In genomic region chr14:61043511-61044310, GRCm38 (mm10) we compare ENCODE assay signal across 8 mouse cellular contexts. TPM values are rescaled to one million over a fixed set of nuclear protein-coding genes. Genes with fewer than 3 reads are reported as not detected.
DNase-seq lines count a peak whose midpoint lies in the region; ATAC-seq lines count a peak whose summit lies in the region.

No protein-coding gene starts in this region.

- H3K36me3 ChIP-seq in kidney, embryonic 15.5 days = no peaks in the 10 kb centered on the region
- no peaks in the 10 kb centered on the region for H3K36me3 ChIP-seq in embryonic facial prominence, embryonic 14.5 days (ENCODE audit: control insufficient read depth, insufficient read depth, low read length)
- no peaks in the 10 kb centered on the region for H3K36me3 ChIP-seq in limb, embryonic 12.5 days
- H3K36me3 ChIP-seq in neural tube, embryonic 14.5 days (ENCODE audit: control insufficient read depth, insufficient read depth, low read length) = no peaks in the 10 kb centered on the region

- H3K27ac ChIP-seq in kidney, embryonic 15.5 days = peak overlapping the region; percentile 9; the same call in 1 of the 2 replicates
- peak overlapping the region; percentile 87; the same call in 1 of the 2 replicates for H3K27ac ChIP-seq in embryonic facial prominence, embryonic 14.5 days (replicated peaks; ENCODE audit: low read depth, low read length)
- peak overlapping the region; percentile 56 for H3K27ac ChIP-seq in limb, embryonic 12.5 days
- peak overlapping the region; percentile 35; the same call in 1 of the 2 replicates for H3K27ac ChIP-seq in neural tube, embryonic 14.5 days (ENCODE audit: low read depth, low read length)

- no peak for DNase-seq in kidney, postnatal 10 days
- DNase-seq in embryonic facial prominence, embryonic 14.5 days (ENCODE audit: low spot score) = no peak
- DNase-seq in right cerebral cortex, postnatal 14 days = no peak
- no peak for DNase-seq in right cerebral cortex, postnatal 4 days
- DNase-seq in ovary, postnatal 14 days (ENCODE audit: low spot score) = no peak

- WGBS in kidney, embryonic 15.5 days = 26% methylated on average over 8 of the region's 8 CpGs
- 12% methylated on average over 8 of the region's 8 CpGs for WGBS in embryonic facial prominence, embryonic 14.5 days
- 9% methylated on average over 8 of the region's 8 CpGs for WGBS in limb, embryonic 12.5 days
- WGBS in neural tube, embryonic 14.5 days = 3% methylated on average over 8 of the region's 8 CpGs

- peak overlapping the region; percentile 93 for H3K4me2 ChIP-seq in kidney, embryonic 15.5 days
- H3K4me2 ChIP-seq in embryonic facial prominence, embryonic 14.5 days (ENCODE audit: low read depth, low read length) = peak overlapping the region; percentile 85
- H3K4me2 ChIP-seq in limb, embryonic 12.5 days = peak overlapping the region; percentile 90
- H3K4me2 ChIP-seq in neural tube, embryonic 14.5 days (ENCODE audit: low read depth, low read length) = peak overlapping the region; percentile 30

- no peaks in the 10 kb centered on the region for H3K9me3 ChIP-seq in kidney, embryonic 15.5 days (replicated peaks)
- no peaks in the 10 kb centered on the region for H3K9me3 ChIP-seq in embryonic facial prominence, embryonic 14.5 days (ENCODE audit: control insufficient read depth, low read length)
- no peaks in the 10 kb centered on the region for H3K9me3 ChIP-seq in limb, embryonic 12.5 days
- no peaks in the 10 kb centered on the region for H3K9me3 ChIP-seq in neural tube, embryonic 14.5 days (ENCODE audit: control insufficient read depth, low read length)

- H3K9ac ChIP-seq in kidney, embryonic 15.5 days = no peak overlapping the region
- H3K9ac ChIP-seq in embryonic facial prominence, embryonic 14.5 days (ENCODE audit: low read depth, low read length) = peak overlapping the region; percentile 71; the same call in 1 of the 2 replicates
- H3K9ac ChIP-seq in limb, embryonic 12.5 days (replicated peaks) = 0 out of 2 replicates have a peak overlapping the region, but pooled peaks have one; percentile 27
- H3K9ac ChIP-seq in neural tube, embryonic 14.5 days (replicated peaks; ENCODE audit: low read depth, low read length) = no peak overlapping the region

- peak overlapping the region; percentile 13 for H3K4me3 ChIP-seq in kidney, embryonic 15.5 days (replicated peaks)
- peak overlapping the region; percentile 50 for H3K4me3 ChIP-seq in embryonic facial prominence, embryonic 14.5 days (ENCODE audit: low read depth, low read length)
- H3K4me3 ChIP-seq in limb, embryonic 12.5 days (replicated peaks) = peak overlapping the region; percentile 52
- 0 out of 2 replicates have a peak overlapping the region, but pooled peaks have one; percentile 8 for H3K4me3 ChIP-seq in neural tube, embryonic 14.5 days (ENCODE audit: low read depth, low read length)

- peaks cover 54% of the 10 kb centered on the region for H3K4me1 ChIP-seq in kidney, embryonic 15.5 days
- H3K4me1 ChIP-seq in embryonic facial prominence, embryonic 14.5 days (ENCODE audit: control insufficient read depth, insufficient read depth, low read length) = peaks cover 19% of the 10 kb centered on the region; the same call in 1 of the 2 replicates
- peaks cover 39% of the 10 kb centered on the region for H3K4me1 ChIP-seq in limb, embryonic 12.5 days (replicated peaks)
- peaks cover 5% of the 10 kb centered on the region; the same call in 1 of the 2 replicates for H3K4me1 ChIP-seq in neural tube, embryonic 14.5 days (ENCODE audit: control insufficient read depth, insufficient read depth, low read length)

- ATAC-seq in kidney, embryonic 15.5 days (replicated peaks; ENCODE audit: low FRiP score) = no peak
- no peak for ATAC-seq in embryonic facial prominence, embryonic 14.5 days (ENCODE audit: low read depth)
- ATAC-seq in limb, embryonic 12.5 days (ENCODE audit: insufficient number of reproducible peaks, insufficient read depth, low FRiP score, low TSS enrichment, low read depth) = no peak
- ATAC-seq in neural tube, embryonic 14.5 days (ENCODE audit: low read depth) = no peak

- peaks cover 11% of the 10 kb centered on the region; the same call in 1 of the 2 replicates for H3K27me3 ChIP-seq in kidney, embryonic 15.5 days
- no peaks in the 10 kb centered on the region for H3K27me3 ChIP-seq in embryonic facial prominence, embryonic 14.5 days (replicated peaks; ENCODE audit: control insufficient read depth, insufficient read depth, low read length)
- H3K27me3 ChIP-seq in limb, embryonic 12.5 days = peaks cover 14% of the 10 kb centered on the region; the same call in 1 of the 2 replicates
- no peaks in the 10 kb centered on the region for H3K27me3 ChIP-seq in neural tube, embryonic 14.5 days (ENCODE audit: control insufficient read depth, insufficient read depth, low read length)

RNA-seq across cellular contexts. Expression of gene Tnfrsf19, which starts 2.6 kb away (rescaled TPM):
- 14.6 and 16.4 TPM in 2 replicates for polyA plus RNA-seq in kidney, embryonic 15.5 days (2015; fragmentation: Nextera tagmentation; extraction: Ambion mirVana)
- 94.1 and 99.9 TPM in 2 replicates for polyA plus RNA-seq in embryonic facial prominence, embryonic 14.5 days (2014; fragmentation: Nextera tagmentation; extraction: Ambion mirVana)
- 34.2 and 42.5 TPM in 2 replicates for polyA plus RNA-seq in limb, embryonic 12.5 days (2016; fragmentation: Nextera tagmentation; extraction: Ambion mirVana)
- 23.9 and 34.3 TPM in 2 replicates for polyA plus RNA-seq in neural tube, embryonic 14.5 days (2014; fragmentation: Nextera tagmentation; extraction: Ambion mirVana)

Comparison
In these comparisons a context has a peak if more than half of its experiments do, and no peak if none do; other contexts are left out.
1. H3K27ac ChIP-seq: peak in every context shown above with its lines; median percentile 87 in embryonic facial prominence, embryonic 14.5 days; 56 in limb, embryonic 12.5 days; 35 in neural tube, embryonic 14.5 days; 9 in kidney, embryonic 15.5 days.
2. H3K4me2 ChIP-seq: peak in every context shown above with its lines; median percentile 93 in kidney, embryonic 15.5 days; 90 in limb, embryonic 12.5 days; 85 in embryonic facial prominence, embryonic 14.5 days; 30 in neural tube, embryonic 14.5 days.
3. H3K9ac ChIP-seq: peak in embryonic facial prominence, embryonic 14.5 days (single experiment) and limb, embryonic 12.5 days (single experiment); none in kidney, embryonic 15.5 days (single experiment) and neural tube, embryonic 14.5 days (single experiment).
4. Peak in every context shown above with its lines, with median percentiles within 50 percentile points of each other: H3K4me3 ChIP-seq.